Mouse (Mus musculus) kidney, adult 2 months (tissue): ENCODE measurements around the gene Col8a2.

ENCODE experiments used
- CTCF ChIP-seq: fragments of 200-500 bp; conservative IDR thresholded peaks from 2 replicates; pipeline ENCODE4 v1.5.1; 2011; ENCODE audit warnings: low read depth, mild to moderate bottlenecking, control low read depth, low read length, moderate library complexity, mixed read lengths; ENCODE audit not compliant: insufficient read depth, insufficient read length
- POLR2A ChIP-seq: fragments of 200-500 bp; IDR thresholded peaks from one replicate; pipeline ENCODE4 v1.6.1; 2011; ENCODE audit warnings: low read depth, low read length, control low read depth

GRCm38 (mm10) chr4:126314393-126314792 is 27.8 kb downstream of the Col8a2 start:
- TF ChIP-seq CTCF, result no peak; the same call in 1 of the 2 replicates
- no peak for TF ChIP-seq POLR2A
